In the genomic region with DNA sequence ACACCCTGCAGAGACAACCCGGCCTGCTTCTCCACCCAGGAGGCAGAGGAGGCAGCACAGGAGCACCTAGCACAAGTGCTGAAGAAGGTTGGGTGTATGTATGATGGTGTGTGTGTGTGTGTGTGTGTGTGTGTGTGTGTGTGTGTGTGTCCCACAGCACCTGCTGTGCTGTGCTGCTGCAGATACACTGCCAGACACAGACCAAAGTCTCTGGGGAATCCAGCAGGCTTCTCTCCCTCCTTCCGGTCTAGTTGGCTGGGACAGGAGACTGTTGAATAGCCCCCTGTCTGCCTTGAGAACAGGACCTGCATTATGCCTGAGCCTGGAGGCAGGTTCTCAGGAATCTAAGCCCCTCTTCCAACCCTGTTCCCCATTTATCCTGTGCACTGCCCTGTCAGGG, we compare ENCODE assay signal across 9 mouse cellular contexts. TPM values are rescaled to one million over a fixed set of nuclear protein-coding genes. Genes with fewer than 3 reads are reported as not detected.
DNase-seq lines count a peak whose midpoint lies in the region; ATAC-seq and TF ChIP-seq lines count a peak whose summit lies in the region.
"Had no signal": no experiment of that assay in that cellular context is flagged by ENCODE, and none has a peak within 500 bp of the region (broad histone marks: within the 10 kb centered on the region; RNA-seq: fewer than 3 reads in every experiment).

No protein-coding gene starts in this region.

- H3K9ac ChIP-seq in lung, embryonic 14.5 days, result peak overlapping the region; percentile 72
- H3K9ac ChIP-seq in embryonic facial prominence, embryonic 14.5 days (ENCODE audit: low read depth, low read length), result peak overlapping the region; percentile 72
- H3K9ac ChIP-seq in limb, embryonic 12.5 days (replicated peaks), result peak overlapping the region; percentile 72

- no peak for ATAC-seq in lung, embryonic 14.5 days (ENCODE audit: insufficient read depth)
- ATAC-seq in embryonic facial prominence, embryonic 14.5 days (ENCODE audit: low read depth), result no peak
- ATAC-seq in limb, embryonic 12.5 days (ENCODE audit: insufficient number of reproducible peaks, insufficient read depth, low FRiP score, low TSS enrichment, low read depth), result no peak

- H3K4me3 ChIP-seq in lung, embryonic 14.5 days (ENCODE audit: low read depth, low read length), result peak overlapping the region; percentile 85
- H3K4me3 ChIP-seq in embryonic facial prominence, embryonic 14.5 days (ENCODE audit: low read depth, low read length), result peak overlapping the region; percentile 72
- H3K4me3 ChIP-seq in limb, embryonic 12.5 days (replicated peaks), result peak overlapping the region; percentile 76
- peak overlapping the region; percentile 83 for H3K4me3 ChIP-seq in small intestine, adult 2 months (ENCODE audit: low read depth, low read length)

- H3K27ac ChIP-seq in lung, embryonic 14.5 days (ENCODE audit: low read depth), result no peak overlapping the region
- H3K27ac ChIP-seq in embryonic facial prominence, embryonic 14.5 days (replicated peaks; ENCODE audit: low read depth, low read length), result no peak overlapping the region
- no peak overlapping the region for H3K27ac ChIP-seq in limb, embryonic 12.5 days
- no peak overlapping the region for H3K27ac ChIP-seq in small intestine, adult 2 months (ENCODE audit: insufficient read depth, low read depth, low read length)
- H3K27ac ChIP-seq: gastrocnemius, adult 2 months had no signal

- no peak for TF ChIP-seq POLR2A in small intestine, adult 2 months (IDR thresholded peaks at IDR 0.05; ENCODE audit: low read depth, low read length)

- no peaks in the 10 kb centered on the region for H3K27me3 ChIP-seq in lung, embryonic 14.5 days (ENCODE audit: insufficient read depth, low read length)
- H3K27me3 ChIP-seq in embryonic facial prominence, embryonic 14.5 days (replicated peaks; ENCODE audit: control insufficient read depth, insufficient read depth, low read length), result no peaks in the 10 kb centered on the region
- H3K27me3 ChIP-seq in limb, embryonic 12.5 days, result peaks cover under 1% of the 10 kb centered on the region; the same call in 1 of the 2 replicates
- no peaks in the 10 kb centered on the region for H3K27me3 ChIP-seq in small intestine, adult 2 months (ENCODE audit: control insufficient read depth, insufficient read depth, low read length)

- peak overlapping the region; percentile 95 for H3K4me2 ChIP-seq in lung, embryonic 14.5 days
- peak overlapping the region; percentile 97 for H3K4me2 ChIP-seq in embryonic facial prominence, embryonic 14.5 days (ENCODE audit: low read depth, low read length)
- peak overlapping the region; percentile 95 for H3K4me2 ChIP-seq in limb, embryonic 12.5 days

- WGBS in lung, embryonic 14.5 days, result 46% methylated on average over 2 of the region's 2 CpGs
- WGBS in embryonic facial prominence, embryonic 14.5 days, result 32% methylated on average over 2 of the region's 2 CpGs
- WGBS in limb, embryonic 12.5 days, result 42% methylated on average over 2 of the region's 2 CpGs
- WGBS in small intestine, adult 2 months, result 29% methylated on average over 2 of the region's 2 CpGs

- H3K4me1 ChIP-seq in lung, embryonic 14.5 days (ENCODE audit: insufficient read depth), result peaks cover 5% of the 10 kb centered on the region; the same call in 1 of the 2 replicates
- peaks cover 14% of the 10 kb centered on the region for H3K4me1 ChIP-seq in embryonic facial prominence, embryonic 14.5 days (ENCODE audit: control insufficient read depth, insufficient read depth, low read length)
- peaks cover 28% of the 10 kb centered on the region for H3K4me1 ChIP-seq in limb, embryonic 12.5 days (replicated peaks)
- H3K4me1 ChIP-seq in small intestine, adult 2 months (ENCODE audit: control insufficient read depth, insufficient read depth, insufficient read length, low read length), result peaks cover 21% of the 10 kb centered on the region

- peaks cover 31% of the 10 kb centered on the region for H3K36me3 ChIP-seq in lung, embryonic 14.5 days (ENCODE audit: insufficient read depth)
- peaks cover 34% of the 10 kb centered on the region; the same call in 1 of the 2 replicates for H3K36me3 ChIP-seq in embryonic facial prominence, embryonic 14.5 days (ENCODE audit: control insufficient read depth, insufficient read depth, low read length)
- peaks cover 40% of the 10 kb centered on the region for H3K36me3 ChIP-seq in limb, embryonic 12.5 days
- no peaks in the 10 kb centered on the region for H3K36me3 ChIP-seq in small intestine, adult 2 months (ENCODE audit: control insufficient read depth, insufficient read depth, low read length)

- TF ChIP-seq CTCF in lung, embryonic 14.5 days (IDR thresholded peaks at IDR 0.05; ENCODE audit: low read depth), result no peak
- TF ChIP-seq CTCF in small intestine, adult 2 months (IDR thresholded peaks at IDR 0.05; ENCODE audit: extremely low read depth, insufficient read length, insufficient replicate concordance, low read depth, low read length), result no peak

- no peak for DNase-seq in lung, embryonic 14.5 days
- no peak for DNase-seq in lung, postnatal 10 days
- peak; percentile 14 for DNase-seq in embryonic facial prominence, embryonic 14.5 days (ENCODE audit: low spot score)
- no peak for DNase-seq in layer of hippocampus, postnatal 14 days (ENCODE audit: low spot score in 2 of 2)
- no peak for DNase-seq in ovary, postnatal 10 days (ENCODE audit: low spot score)
- no peak for DNase-seq in layer of hippocampus, adult 18-20 months (ENCODE audit: low spot score in 2 of 2)
- DNase-seq: gastrocnemius, adult 2 months had no signal

- H3K9me3 ChIP-seq in lung, embryonic 14.5 days (ENCODE audit: low read depth, low read length), result no peaks in the 10 kb centered on the region
- H3K9me3 ChIP-seq in embryonic facial prominence, embryonic 14.5 days (ENCODE audit: control insufficient read depth, low read length), result no peaks in the 10 kb centered on the region
- no peaks in the 10 kb centered on the region for H3K9me3 ChIP-seq in limb, embryonic 12.5 days

RNA-seq across cellular contexts. Expression of a gene that starts 1.3 kb away (rescaled TPM):
- polyA plus RNA-seq in lung, embryonic 14.5 days (2014; fragmentation: Nextera tagmentation; extraction: Ambion mirVana), result 42.0 and 45.5 TPM in 2 replicates
- 21.4 and 29.3 TPM in 2 replicates for polyA plus RNA-seq in embryonic facial prominence, embryonic 14.5 days (2014; fragmentation: Nextera tagmentation; extraction: Ambion mirVana)
- polyA plus RNA-seq in limb, embryonic 12.5 days (2016; fragmentation: Nextera tagmentation; extraction: Ambion mirVana), result 63.4 and 69.0 TPM in 2 replicates
- 15.4 and 28.8 TPM in 2 replicates for polyA plus RNA-seq in small intestine, adult 2 months (2012; rRNA removed)
- 10 to 100 TPM; 11.9 to 15.3 TPM for total RNA-seq in layer of hippocampus, postnatal 14 days (2021)
- 1 to 10 TPM; 3.2 to 4.1 TPM for total RNA-seq in layer of hippocampus, adult 18-20 months (2021)
- total RNA-seq: gastrocnemius, adult 2 months had no signal

RNA-seq across cellular contexts. Expression of a gene that starts 7.9 kb away (rescaled TPM):
- 17.4 and 20.1 TPM in 2 replicates for polyA plus RNA-seq in lung, embryonic 14.5 days (2014; fragmentation: Nextera tagmentation; extraction: Ambion mirVana)
- 20.8 and 20.9 TPM in 2 replicates for polyA plus RNA-seq in embryonic facial prominence, embryonic 14.5 days (2014; fragmentation: Nextera tagmentation; extraction: Ambion mirVana)
- 7.2 and 7.8 TPM in 2 replicates for polyA plus RNA-seq in limb, embryonic 12.5 days (2016; fragmentation: Nextera tagmentation; extraction: Ambion mirVana)
- 130 and 360 TPM in 2 replicates for polyA plus RNA-seq in small intestine, adult 2 months (2012; rRNA removed)
- 10 to 100 TPM in 1 of 2 experiments, 1 to 10 TPM in 1; 9.2 to 11.8 TPM for total RNA-seq in layer of hippocampus, postnatal 14 days (2021)
- total RNA-seq in layer of hippocampus, adult 18-20 months (2021), result 10 to 100 TPM; 15.6 to 19.1 TPM

RNA-seq across cellular contexts. Expression of a gene that starts 17.3 kb away (rescaled TPM):
- polyA plus RNA-seq in lung, embryonic 14.5 days (2014; fragmentation: Nextera tagmentation; extraction: Ambion mirVana), result 13.9 and 16.6 TPM in 2 replicates
- 19.7 and 23.8 TPM in 2 replicates for polyA plus RNA-seq in embryonic facial prominence, embryonic 14.5 days (2014; fragmentation: Nextera tagmentation; extraction: Ambion mirVana)
- 19.7 and 21.8 TPM in 2 replicates for polyA plus RNA-seq in limb, embryonic 12.5 days (2016; fragmentation: Nextera tagmentation; extraction: Ambion mirVana)
- polyA plus RNA-seq in small intestine, adult 2 months (2012; rRNA removed), result 12.5 and 24.4 TPM in 2 replicates
- 10 to 100 TPM; 24.7 to 29.4 TPM for total RNA-seq in layer of hippocampus, postnatal 14 days (2021)
- 10 to 100 TPM; 35.4 to 36.7 TPM for total RNA-seq in layer of hippocampus, adult 18-20 months (2021)

RNA-seq across cellular contexts. Expression of a gene that starts 22.2 kb away (rescaled TPM):
- polyA plus RNA-seq in lung, embryonic 14.5 days (2014; fragmentation: Nextera tagmentation; extraction: Ambion mirVana), result 0.92 and 1.2 TPM in 2 replicates
- polyA plus RNA-seq in embryonic facial prominence, embryonic 14.5 days (2014; fragmentation: Nextera tagmentation; extraction: Ambion mirVana), result 11.3 and 12.9 TPM in 2 replicates
- 0.15 and 0.31 TPM in 2 replicates for polyA plus RNA-seq in limb, embryonic 12.5 days (2016; fragmentation: Nextera tagmentation; extraction: Ambion mirVana)
- polyA plus RNA-seq in small intestine, adult 2 months (2012; rRNA removed), result 25.8 and 50.7 TPM in 2 replicates
- 10 to 100 TPM; 22.3 to 23.4 TPM for total RNA-seq in layer of hippocampus, postnatal 14 days (2021)
- 10 to 100 TPM; 16.3 to 17.7 TPM for total RNA-seq in layer of hippocampus, adult 18-20 months (2021)

RNA-seq across cellular contexts. Expression of a gene that starts 25.7 kb away (rescaled TPM):
- polyA plus RNA-seq in lung, embryonic 14.5 days (2014; fragmentation: Nextera tagmentation; extraction: Ambion mirVana), result 19.5 and 20.5 TPM in 2 replicates
- 75.1 TPM in 2 replicates for polyA plus RNA-seq in embryonic facial prominence, embryonic 14.5 days (2014; fragmentation: Nextera tagmentation; extraction: Ambion mirVana)
- 10.9 and 12.6 TPM in 2 replicates for polyA plus RNA-seq in limb, embryonic 12.5 days (2016; fragmentation: Nextera tagmentation; extraction: Ambion mirVana)
- 103 and 117 TPM in 2 replicates for polyA plus RNA-seq in small intestine, adult 2 months (2012; rRNA removed)
- total RNA-seq in layer of hippocampus, postnatal 14 days (2021), result 100 to 1,000 TPM; 402 to 418 TPM
- 100 to 1,000 TPM; 426 to 435 TPM for total RNA-seq in layer of hippocampus, adult 18-20 months (2021)
